Mouse (Mus musculus) embryonic facial prominence, embryonic 13.5 days (tissue): ENCODE measurements around the gene Kcnk4. TPM values are rescaled to one million over a fixed set of nuclear protein-coding genes. Genes with fewer than 3 reads are reported as not detected.

Experiments
- ATAC-seq: fragments of 200-750 bp; cut with Nextera tagmentation; 2 replicates; pipeline ENCODE4 v1.8.0; 2017; ENCODE audit warnings: low read depth; ENCODE audit not compliant: insufficient number of reproducible peaks, insufficient read depth, low FRiP score, low TSS enrichment
- H3K27ac ChIP-seq: fragments of 300-500 bp; sonication (generic); 2 replicates; pipeline ENCODE4 v1.5.1; 2015; ENCODE audit warnings: moderate library complexity, mild to moderate bottlenecking, inconsistent platforms
- H3K27me3 ChIP-seq: fragments of 300-500 bp; sonication (generic); 2 replicates; pipeline ENCODE4 v1.6.1; 2015; ENCODE audit warnings: mild to moderate bottlenecking, inconsistent platforms
- H3K36me3 ChIP-seq: fragments of 300-500 bp; sonication (generic); 2 replicates; pipeline ENCODE4 v1.6.1; 2015; ENCODE audit warnings: mild to moderate bottlenecking, inconsistent platforms
- H3K4me1 ChIP-seq: fragments of 300-500 bp; sonication (generic); 2 replicates; pipeline ENCODE4 v1.6.1; 2015; ENCODE audit warnings: inconsistent platforms
- H3K4me2 ChIP-seq: fragments of 300-500 bp; sonication (generic); 2 replicates; pipeline ENCODE4 v1.6.1; 2015; ENCODE audit warnings: moderate library complexity, mild to moderate bottlenecking, inconsistent platforms
- H3K4me3 ChIP-seq: fragments of 300-500 bp; sonication (generic); 2 replicates; pipeline ENCODE4 v1.5.1; 2015; ENCODE audit warnings: mild to moderate bottlenecking, inconsistent platforms
- H3K9ac ChIP-seq: fragments of 300-500 bp; sonication (generic); 2 replicates; pipeline ENCODE4 v1.6.1; 2015; ENCODE audit warnings: mild to moderate bottlenecking, inconsistent platforms
- H3K9me3 ChIP-seq: fragments of 300-500 bp; sonication (generic); 2 replicates; pipeline ENCODE4 v1.6.1; 2016; ENCODE audit warnings: inconsistent platforms
- WGBS: fragments of 180-500 bp; shearing (Covaris S2); methylation state at CpG from one replicate; pipeline ENCODE4 v1.1.7; 2015; ENCODE audit warnings: mixed read lengths; 5-methylcytosine and 5-hydroxymethylcytosine counted together
- polyA plus RNA-seq: library from polyadenylated mRNA; unstranded; fragments of >200 nt; fragmentation: Nextera tagmentation; extraction: Ambion mirVana; gene quantifications from 2 replicates; pipeline ENCODE4 v1.2.1, GENCODE M21; 2015

Kcnk4 gene
- 1.2 and 1.3 TPM in 2 replicates for polyA plus RNA-seq

DNA sequence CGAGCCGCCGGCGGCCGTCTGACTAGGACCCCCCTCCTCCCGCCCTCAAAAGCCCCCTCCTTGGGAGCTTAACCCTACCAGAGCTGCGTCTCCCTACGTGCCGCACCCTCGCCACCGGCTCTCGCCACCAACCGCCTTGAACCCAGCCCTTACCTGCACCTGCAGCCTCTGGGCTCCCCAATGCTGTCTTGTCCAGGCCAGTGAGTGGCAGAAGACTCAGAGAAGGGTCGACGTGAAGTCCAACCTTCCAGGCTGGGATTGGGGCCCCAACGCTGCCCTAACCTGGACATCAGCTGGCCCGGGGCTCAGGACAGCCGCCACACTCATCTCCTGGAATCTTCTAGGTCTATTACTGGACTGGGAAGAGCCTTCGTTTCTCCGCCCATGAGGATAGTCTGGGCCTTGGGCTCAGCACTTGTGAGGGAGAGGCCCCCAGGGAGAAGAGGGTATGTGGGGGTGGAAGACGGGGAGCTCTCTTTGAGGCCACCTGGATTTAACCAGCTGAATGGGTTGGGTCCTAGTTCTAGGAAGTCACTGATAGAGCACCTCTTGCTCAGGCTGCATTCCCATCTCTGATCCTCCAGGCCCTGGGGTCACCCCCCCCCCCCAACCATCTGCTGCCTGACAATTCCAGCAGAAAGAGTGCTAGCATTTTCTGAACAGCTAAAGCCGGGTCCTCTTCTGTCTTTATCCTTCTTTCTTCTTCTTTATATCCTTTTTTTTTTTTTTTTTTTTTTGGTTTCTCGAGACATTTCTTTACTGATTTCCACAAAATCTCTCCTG is at the start of gene Kcnk4:
Gene Kcnk4 (minus strand): TSS at position 321 of the 783 bp plus-strand sequence.
- peak within 1 kb of the TSS; percentile 47 for H3K4me3 ChIP-seq
- H3K4me2 ChIP-seq, result peak within 1 kb of the TSS; percentile 85
- H3K27ac ChIP-seq, result no peak within 1 kb of the TSS
- ATAC-seq, result no peak
- H3K9ac ChIP-seq, result peak within 1 kb of the TSS; percentile 67
- H3K36me3 ChIP-seq, result no peaks in the 10 kb centered on the region; the same call in 1 of the 2 replicates
- H3K27me3 ChIP-seq, result peaks cover 67% of the 10 kb centered on the region
- H3K4me1 ChIP-seq, result peaks cover 18% of the 10 kb centered on the region
- 9% methylated on average over 23 of the region's 23 CpGs for WGBS
- no peaks in the 10 kb centered on the region for H3K9me3 ChIP-seq

DNA sequence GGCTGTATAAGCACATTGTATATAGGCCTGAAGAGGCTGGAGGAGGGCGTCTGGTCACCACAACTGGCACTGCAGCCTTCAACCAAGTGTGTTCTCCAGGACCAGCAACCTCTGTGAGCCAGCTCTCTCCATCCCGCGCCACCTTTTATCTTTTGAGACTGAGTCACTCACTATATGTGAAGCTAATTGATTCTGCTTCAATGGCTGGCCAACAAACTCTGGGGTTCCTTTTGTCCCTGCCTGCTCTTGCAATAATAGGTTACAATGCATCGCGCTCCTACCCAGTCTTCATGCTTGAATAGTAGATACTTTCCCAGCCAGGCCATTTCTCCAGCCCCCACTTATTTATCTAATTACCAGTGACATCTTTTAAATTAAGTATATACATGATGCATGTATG is 49.3 kb upstream of the Kcnk4 start:
- H3K36me3 ChIP-seq, result peaks cover 39% of the 10 kb centered on the region
- H3K4me1 ChIP-seq, result peaks cover 36% of the 10 kb centered on the region
- ATAC-seq, result no peak
- no peaks in the 10 kb centered on the region for H3K9me3 ChIP-seq
- H3K9ac ChIP-seq, result no peak overlapping the region
- no peaks in the 10 kb centered on the region for H3K27me3 ChIP-seq
- 93% methylated on average over 5 of the region's 5 CpGs for WGBS
- H3K27ac ChIP-seq, result no peak overlapping the region
- H3K4me2 ChIP-seq, result no peak overlapping the region
- H3K4me3 ChIP-seq, result no peak overlapping the region

DNA sequence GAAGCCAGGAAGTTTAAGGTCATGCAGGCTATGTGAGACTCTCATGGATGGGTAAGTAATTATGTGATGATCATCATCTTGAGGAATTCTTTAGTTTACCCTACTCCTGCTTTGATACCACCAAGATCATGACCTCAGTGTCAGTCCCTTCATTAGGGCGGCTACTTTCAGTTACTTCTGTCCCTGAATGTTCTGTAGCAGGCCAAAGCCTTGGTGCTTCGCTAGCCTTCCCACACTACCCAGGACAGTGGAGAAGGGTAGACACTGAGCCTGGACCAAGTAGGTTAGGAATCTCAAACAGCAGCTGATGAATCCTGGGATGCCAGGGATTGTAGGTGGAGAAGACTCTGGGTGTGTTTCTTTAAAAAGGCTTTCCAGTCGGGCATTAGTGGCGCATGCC is 47.1 kb upstream of the Kcnk4 start:
- H3K27ac ChIP-seq, result no peak overlapping the region
- peak overlapping the region; percentile 66; the same call in 1 of the 2 replicates for H3K4me3 ChIP-seq
- ATAC-seq, result no peak
- H3K4me1 ChIP-seq, result peaks cover 44% of the 10 kb centered on the region
- peaks cover 59% of the 10 kb centered on the region for H3K36me3 ChIP-seq
- 88% methylated on average over 4 of the region's 4 CpGs for WGBS
- no peaks in the 10 kb centered on the region for H3K9me3 ChIP-seq
- H3K4me2 ChIP-seq, result peak overlapping the region; percentile 85; the same call in 1 of the 2 replicates
- no peak overlapping the region for H3K9ac ChIP-seq
- H3K27me3 ChIP-seq, result no peaks in the 10 kb centered on the region

DNA sequence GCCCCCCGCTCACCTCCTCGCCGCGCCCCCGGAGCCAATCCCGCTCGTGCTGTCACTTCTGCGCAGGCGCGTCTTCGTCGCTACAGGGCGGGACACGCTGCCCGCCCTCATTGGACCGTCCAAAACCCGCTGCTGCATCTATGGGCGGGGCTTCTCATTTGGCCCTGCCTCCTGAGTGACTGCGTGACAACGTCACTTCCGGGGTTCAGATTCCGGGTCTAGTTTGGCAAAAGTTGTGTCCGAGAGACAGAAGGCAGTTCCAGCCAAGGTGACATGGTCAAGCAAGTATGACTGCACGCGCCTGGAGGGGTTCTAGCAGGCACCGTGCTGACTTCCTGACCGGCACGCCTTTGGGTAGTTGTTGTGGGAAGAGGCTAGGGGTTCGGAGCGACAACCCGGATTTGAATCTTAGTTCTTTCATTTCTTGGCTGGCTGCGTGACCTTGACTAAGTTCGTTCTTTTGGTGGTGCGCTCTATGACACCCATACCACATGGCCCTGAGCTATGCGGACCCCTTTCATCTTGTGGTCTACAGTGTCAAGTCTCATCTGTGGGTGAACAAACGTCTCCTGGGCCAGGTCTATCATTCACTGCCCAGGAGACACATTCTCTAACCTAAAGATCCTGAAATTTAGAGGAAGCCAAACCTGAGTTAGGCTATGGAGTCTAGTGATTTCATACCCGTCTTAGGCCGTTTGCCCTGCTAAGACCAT is 46.2 kb upstream of the Kcnk4 start, which contains the start of gene Fkbp2:
Gene Fkbp2 (minus strand): TSS at position 121 of the 713 bp plus-strand sequence.
- no peaks in the 10 kb centered on the region for H3K9me3 ChIP-seq
- peak within 1 kb of the TSS; percentile 91 for H3K27ac ChIP-seq
- no peaks in the 10 kb centered on the region for H3K27me3 ChIP-seq
- peak; percentile 89 for ATAC-seq
- H3K9ac ChIP-seq, result peak within 1 kb of the TSS; percentile 80
- peak within 1 kb of the TSS; percentile 85 for H3K4me2 ChIP-seq
- H3K36me3 ChIP-seq, result peaks cover 55% of the 10 kb centered on the region
- H3K4me3 ChIP-seq, result peak within 1 kb of the TSS; percentile 66
- H3K4me1 ChIP-seq, result peaks cover 44% of the 10 kb centered on the region
- WGBS, result 2% methylated on average over 38 of the region's 38 CpGs

DNA sequence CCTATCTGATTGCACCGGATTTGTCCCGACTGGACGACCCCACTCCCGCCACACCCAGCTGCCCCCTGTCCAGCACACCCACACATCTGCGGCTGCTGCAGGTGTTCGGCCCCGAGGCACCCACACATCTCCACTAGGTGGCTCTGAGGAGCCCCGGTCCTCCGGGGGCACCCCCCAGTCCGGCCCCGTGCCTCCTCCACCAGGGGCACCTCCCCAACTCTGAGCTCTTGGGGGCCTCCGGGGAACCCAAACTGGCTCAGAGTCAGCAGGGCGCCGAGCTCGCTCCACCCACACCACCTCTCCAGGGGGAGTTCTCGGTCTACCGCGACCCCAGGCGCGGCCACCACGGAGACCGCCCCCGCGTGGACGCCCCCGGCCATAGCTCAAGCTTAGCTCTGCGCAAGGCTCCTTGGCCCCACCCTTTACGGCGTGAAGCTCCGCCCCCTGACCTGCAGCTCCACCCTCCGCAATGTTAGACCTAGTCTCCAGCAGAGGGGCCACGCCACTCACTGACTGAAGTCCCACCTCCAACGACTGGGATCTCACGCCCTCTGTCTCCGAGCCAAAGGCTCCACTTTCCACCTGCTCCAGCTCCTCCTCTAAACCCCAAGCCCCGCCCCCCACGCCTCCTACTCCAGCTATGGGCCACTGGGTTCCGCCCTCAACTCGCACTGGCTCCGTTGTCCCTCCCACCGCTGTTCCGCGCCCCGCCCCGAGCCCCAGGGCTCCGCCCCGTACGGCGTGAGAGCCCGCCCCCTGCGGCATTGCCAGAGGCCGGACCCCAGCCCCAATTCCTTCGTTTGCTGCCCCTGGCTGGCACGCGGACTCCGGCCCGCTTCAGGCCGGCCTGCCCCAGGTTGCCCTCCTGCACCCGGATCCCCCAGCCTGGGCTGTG is 45.4 kb upstream of the Kcnk4 start:
- Histone ChIP-seq H3K4me3 (peak overlapping the region; percentile 66), H3K27me3 (no peaks in the 10 kb centered on the region), H3K9ac (peak overlapping the region; percentile 80), H3K4me2 (peak overlapping the region; percentile 85), H3K9me3 (no peaks in the 10 kb centered on the region), H3K36me3 (peaks cover 47% of the 10 kb centered on the region), H3K27ac (peak overlapping the region; percentile 91), H3K4me1 (peaks cover 44% of the 10 kb centered on the region)
- peak; percentile 86 for ATAC-seq
- under 1% methylated on average over 59 of the region's 59 CpGs for whole genome bisulfite sequencing

DNA sequence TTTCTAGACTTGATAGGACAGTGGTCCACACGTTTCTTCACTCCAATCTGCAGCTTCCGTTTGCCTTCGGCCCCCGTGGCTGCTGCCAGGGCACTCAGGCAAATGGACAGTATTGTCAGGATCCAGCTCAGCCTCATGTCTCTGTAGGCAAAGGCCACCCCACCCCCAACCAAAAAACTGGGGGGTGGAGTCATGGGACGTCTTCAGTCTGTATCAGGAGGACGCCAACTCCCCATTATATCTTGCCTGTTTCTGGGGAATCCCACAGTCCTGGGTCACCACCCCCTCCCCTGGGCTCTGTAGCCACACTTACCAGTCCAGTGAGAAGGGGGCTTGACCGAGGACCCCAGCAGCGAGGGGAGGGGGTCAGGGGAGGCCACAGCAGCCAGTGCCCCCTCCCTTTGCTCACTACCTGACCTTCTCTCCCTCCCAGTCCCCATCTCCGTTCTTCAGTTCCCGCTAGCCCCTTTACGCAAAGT is 44.7 kb upstream of the Kcnk4 start:
- Histone ChIP-seq H3K9ac (peak overlapping the region; percentile 63), H3K4me2 (peak overlapping the region; percentile 85), H3K27ac (peak overlapping the region; percentile 91), H3K9me3 (no peaks in the 10 kb centered on the region), H3K4me1 (peaks cover 46% of the 10 kb centered on the region), H3K36me3 (peaks cover 43% of the 10 kb centered on the region), H3K27me3 (no peaks in the 10 kb centered on the region), H3K4me3 (peak overlapping the region; percentile 66)
- ATAC-seq, result no peak
- WGBS, result 14% methylated on average over 11 of the region's 11 CpGs

DNA sequence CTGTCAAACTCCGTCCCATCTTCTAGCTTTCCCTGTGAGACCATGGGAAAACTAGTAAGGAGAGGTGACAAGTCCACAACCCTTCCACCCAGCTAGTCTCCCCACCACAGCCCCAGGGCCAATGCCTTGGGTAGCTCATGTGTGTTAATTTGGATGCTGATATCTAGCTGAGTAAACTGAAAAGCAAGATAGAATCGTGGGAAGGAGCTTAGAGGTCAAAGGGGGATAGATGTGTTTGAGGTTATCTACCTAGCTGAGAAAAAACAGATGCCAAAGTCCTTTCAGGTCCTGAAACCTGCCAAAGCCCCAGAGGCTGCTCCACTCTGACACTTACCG is 44.3 kb upstream of the Kcnk4 start:
- no peak for ATAC-seq
- Histone ChIP-seq H3K9ac (peak overlapping the region; percentile 63), H3K4me1 (peaks cover 50% of the 10 kb centered on the region), H3K9me3 (no peaks in the 10 kb centered on the region), H3K27me3 (no peaks in the 10 kb centered on the region), H3K27ac (peak overlapping the region; percentile 91), H3K4me2 (peak overlapping the region; percentile 85), H3K4me3 (peak overlapping the region; percentile 66), H3K36me3 (peaks cover 38% of the 10 kb centered on the region)
- WGBS, result 39% methylated on average over 3 of the region's 3 CpGs

DNA sequence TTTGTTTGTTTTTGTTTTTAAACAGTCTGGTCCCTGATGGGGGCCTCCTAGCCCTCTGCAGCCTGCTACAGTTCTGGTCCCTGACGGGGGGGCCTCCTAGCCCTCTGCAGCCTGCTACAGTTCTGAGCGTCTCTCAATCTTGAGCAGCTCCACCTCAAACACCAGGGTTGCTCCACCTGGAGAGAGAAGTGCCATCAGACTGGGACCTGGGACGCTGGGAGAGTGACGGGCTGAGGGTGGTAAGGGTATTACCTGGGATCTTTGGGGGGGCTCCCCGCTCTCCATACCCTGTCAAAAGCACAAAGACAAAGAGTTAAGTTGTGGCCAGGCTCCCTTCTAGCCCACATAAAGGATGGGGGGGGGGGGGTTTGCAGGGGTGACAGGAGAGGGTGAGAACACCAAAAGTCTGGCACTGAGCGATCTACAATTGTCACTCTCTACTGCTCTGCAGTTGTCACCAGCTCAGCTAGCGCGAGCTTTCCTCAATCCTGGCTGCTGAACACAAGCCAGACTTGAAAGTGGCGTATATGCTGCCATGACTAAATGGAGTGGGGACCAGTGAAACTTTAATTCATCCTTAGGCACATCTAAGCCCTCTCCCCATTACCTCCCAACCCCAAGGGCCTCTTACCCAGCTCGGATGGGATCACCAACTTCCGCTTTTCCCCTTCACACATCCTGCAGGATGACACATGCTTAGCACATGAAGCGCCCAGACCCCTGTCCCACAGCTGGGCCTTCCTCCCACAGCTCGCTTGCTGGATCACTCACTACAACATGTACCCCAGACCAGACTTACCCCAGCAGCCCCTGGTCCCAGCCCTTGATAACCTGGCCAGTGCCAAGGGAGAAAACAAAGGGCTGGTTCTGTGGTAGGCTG is 43.7 kb upstream of the Kcnk4 start:
- no peak for ATAC-seq
- WGBS, result 77% methylated on average over 13 of the region's 13 CpGs
- peak overlapping the region; percentile 85 for H3K4me2 ChIP-seq
- peaks cover 33% of the 10 kb centered on the region for H3K36me3 ChIP-seq
- peak overlapping the region; percentile 66; the same call in 1 of the 2 replicates for H3K4me3 ChIP-seq
- H3K9ac ChIP-seq, result peak overlapping the region; percentile 63; the same call in 1 of the 2 replicates
- no peaks in the 10 kb centered on the region for H3K9me3 ChIP-seq
- peak overlapping the region; percentile 41; the same call in 1 of the 2 replicates for H3K27ac ChIP-seq
- H3K4me1 ChIP-seq, result peaks cover 50% of the 10 kb centered on the region
- H3K27me3 ChIP-seq, result no peaks in the 10 kb centered on the region

DNA sequence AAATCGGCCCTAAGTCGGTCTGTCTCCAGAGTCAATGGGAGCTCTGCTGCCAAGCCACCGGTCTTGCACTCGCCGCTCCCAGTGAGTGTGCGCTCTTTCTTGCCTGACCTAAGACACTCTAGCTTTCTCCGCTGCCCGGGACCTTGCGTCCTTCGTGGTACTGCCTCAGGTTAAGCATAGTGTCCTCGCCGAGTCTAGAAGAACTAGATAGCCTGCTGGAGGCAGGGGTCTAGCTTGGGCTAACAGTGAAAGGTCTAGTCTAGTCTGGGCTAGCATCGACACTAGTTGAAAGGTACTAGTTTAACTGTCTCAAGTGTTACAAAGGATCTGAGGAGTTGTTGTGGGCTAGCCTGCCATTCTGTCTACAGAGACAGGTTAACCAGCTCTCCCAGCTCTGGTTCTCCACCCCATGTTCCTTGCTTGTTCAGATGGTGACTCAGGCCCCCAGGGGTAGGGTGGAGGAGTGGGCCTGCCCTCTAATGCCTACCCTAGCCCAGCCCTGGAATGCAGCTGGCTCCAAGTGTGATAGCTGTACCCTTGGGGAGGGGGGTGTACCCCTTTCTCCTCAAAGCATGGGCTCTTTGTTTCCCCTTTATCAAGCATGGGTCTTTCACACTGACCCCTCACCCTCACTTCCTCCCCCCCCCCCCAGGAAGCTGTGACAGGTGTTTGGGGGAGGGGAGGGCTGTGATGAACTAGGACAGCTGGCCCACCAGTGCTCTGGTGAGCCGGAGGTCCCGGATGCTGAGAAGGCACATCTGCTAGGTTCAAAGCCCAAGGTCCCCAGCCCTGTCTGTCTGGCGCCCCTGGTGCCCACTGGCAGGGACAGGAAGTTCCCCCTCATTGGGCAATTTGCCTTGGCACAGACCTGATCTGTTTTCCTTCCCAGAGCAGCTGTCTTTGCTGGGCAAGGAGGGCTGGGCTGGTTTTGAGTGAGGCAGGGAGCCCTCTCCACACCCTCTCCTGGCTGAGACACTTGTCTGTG is 41.5 kb upstream of the Kcnk4 start, which contains the start of gene Plcb3:
Gene Plcb3 (minus strand): TSS at position 934 of the 985 bp plus-strand sequence.
- no peak for ATAC-seq
- Histone ChIP-seq H3K36me3 (peaks cover 23% of the 10 kb centered on the region), H3K27me3 (no peaks in the 10 kb centered on the region), H3K27ac (peak within 1 kb of the TSS; percentile 89), H3K9ac (peak within 1 kb of the TSS; percentile 83), H3K4me1 (peaks cover 65% of the 10 kb centered on the region), H3K9me3 (no peaks in the 10 kb centered on the region), H3K4me2 (peak within 1 kb of the TSS; percentile 90), H3K4me3 (peak within 1 kb of the TSS; percentile 72)
- under 1% methylated on average over 16 of the region's 16 CpGs for WGBS
